18 mouse cellular contexts compared by ENCODE assay signal in the genomic region with DNA sequence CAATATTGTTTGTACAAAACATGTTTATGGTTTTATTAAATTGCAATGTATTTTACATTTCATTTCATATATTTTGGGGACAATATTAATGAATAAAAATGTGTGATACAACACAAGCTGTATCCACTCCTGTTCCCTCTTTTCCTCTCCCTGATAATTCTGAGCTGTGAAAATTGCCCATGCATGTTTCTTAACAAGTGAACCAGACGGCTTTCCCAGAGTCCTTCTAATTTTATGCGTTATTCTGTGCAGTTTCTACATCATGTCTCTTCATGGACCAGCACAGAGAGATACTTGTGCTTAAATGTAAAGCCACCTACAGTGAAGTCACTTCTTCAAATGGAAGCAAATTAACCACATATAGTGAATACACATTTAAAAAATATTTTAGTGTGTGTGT.
"Had no signal": no experiment of that assay in that cellular context is flagged by ENCODE, and none has a peak within 500 bp of the region (broad histone marks: within the 10 kb centered on the region; RNA-seq: fewer than 3 reads in every experiment).

No protein-coding gene starts in this region.

- H3K4me1 ChIP-seq: midbrain, embryonic 10.5 days; midbrain, embryonic 12.5 days; neural tube, embryonic 13.5 days; neural tube, embryonic 15.5 days had no signal

- H3K27me3 ChIP-seq: midbrain, embryonic 12.5 days; neural tube, embryonic 13.5 days; neural tube, embryonic 15.5 days had no signal

- H3K9ac ChIP-seq: lung, embryonic 14.5 days; midbrain, embryonic 12.5 days; neural tube, embryonic 13.5 days; neural tube, embryonic 15.5 days had no signal

- H3K27ac ChIP-seq: midbrain, embryonic 10.5 days; midbrain, embryonic 12.5 days; neural tube, embryonic 13.5 days; neural tube, embryonic 15.5 days had no signal

- H3K36me3 ChIP-seq: midbrain, embryonic 10.5 days; midbrain, embryonic 12.5 days; neural tube, embryonic 13.5 days; neural tube, embryonic 15.5 days had no signal

- ATAC-seq: midbrain, embryonic 16.5 days had no signal

- H3K9me3 ChIP-seq: midbrain, embryonic 10.5 days; midbrain, embryonic 12.5 days; neural tube, embryonic 13.5 days; neural tube, embryonic 15.5 days had no signal

- H3K4me3 ChIP-seq: midbrain, embryonic 10.5 days; midbrain, embryonic 12.5 days; myocyte; neural tube, embryonic 13.5 days; neural tube, embryonic 15.5 days had no signal

- H3K4me2 ChIP-seq: lung, embryonic 14.5 days; midbrain, embryonic 12.5 days; neural tube, embryonic 13.5 days; neural tube, embryonic 15.5 days had no signal

- DNase-seq: lung, embryonic 14.5 days; lung, postnatal 10 days; lung, postnatal 4 days; midbrain, embryonic 14.5 days; retina, postnatal 1 day; right cerebral cortex, adult 18-20 months; right cerebral cortex, postnatal 25 days; right cerebral cortex, postnatal 4 days; spleen, adult 18-20 months; thymus, adult 2 months; thymus, postnatal 25 days; thymus, postnatal 4 days had no signal
